8 mouse cellular contexts compared by ENCODE assay signal in genomic region chr6:134919511-134920189, GRCm38 (mm10). TPM values are rescaled to one million over a fixed set of nuclear protein-coding genes. Genes with fewer than 3 reads are reported as not detected.
DNase-seq lines count a peak whose midpoint lies in the region; ATAC-seq and TF ChIP-seq lines count a peak whose summit lies in the region.

No protein-coding gene starts in this region.

- no peaks in the 10 kb centered on the region for H3K9me3 ChIP-seq in lung, embryonic 14.5 days (ENCODE audit: low read depth, low read length)
- no peaks in the 10 kb centered on the region for H3K9me3 ChIP-seq in embryonic facial prominence, embryonic 10.5 days
- no peaks in the 10 kb centered on the region for H3K9me3 ChIP-seq in hindbrain, embryonic 13.5 days
- H3K9me3 ChIP-seq in midbrain, embryonic 10.5 days (replicated peaks): no peaks in the 10 kb centered on the region

- 6% methylated on average over 37 of the region's 37 CpGs for WGBS in lung, embryonic 14.5 days
- WGBS in embryonic facial prominence, embryonic 10.5 days: 3% methylated on average over 37 of the region's 37 CpGs
- 4% methylated on average over 37 of the region's 37 CpGs for WGBS in hindbrain, embryonic 13.5 days
- 2% methylated on average over 37 of the region's 37 CpGs for WGBS in midbrain, embryonic 10.5 days

- H3K36me3 ChIP-seq in lung, embryonic 14.5 days (ENCODE audit: insufficient read depth): peaks cover 15% of the 10 kb centered on the region
- H3K36me3 ChIP-seq in embryonic facial prominence, embryonic 10.5 days (replicated peaks): peaks cover 25% of the 10 kb centered on the region
- H3K36me3 ChIP-seq in hindbrain, embryonic 13.5 days: no peaks in the 10 kb centered on the region
- H3K36me3 ChIP-seq in midbrain, embryonic 10.5 days: peaks cover 27% of the 10 kb centered on the region

- peak; percentile 21 for ATAC-seq in lung, embryonic 14.5 days (ENCODE audit: insufficient read depth)
- peak; percentile 77 for ATAC-seq in hindbrain, embryonic 13.5 days (ENCODE audit: low FRiP score)

- H3K27ac ChIP-seq in lung, embryonic 14.5 days (ENCODE audit: low read depth): peak overlapping the region; percentile 96
- H3K27ac ChIP-seq in embryonic facial prominence, embryonic 10.5 days (replicated peaks): peak overlapping the region; percentile 98
- H3K27ac ChIP-seq in hindbrain, embryonic 13.5 days: peak overlapping the region; percentile 98
- H3K27ac ChIP-seq in midbrain, embryonic 10.5 days (replicated peaks): peak overlapping the region; percentile 94

- DNase-seq in lung, embryonic 14.5 days: peak; percentile 35
- no peak for DNase-seq in lung, postnatal 14 days
- no peak for DNase-seq in embryonic facial prominence, embryonic 10.5 days (ENCODE audit: low spot score)
- no peak for DNase-seq in midbrain, embryonic 10.5 days (ENCODE audit: low spot score)
- DNase-seq in c-Kit-positive CD71-positive TER-119-positive erythroid progenitor cells, embryonic 14.5 days (ENCODE audit: low spot score): no peak
- no peak for DNase-seq in left cerebral cortex, adult 11 months (ENCODE audit: low spot score)
- DNase-seq in ovary, postnatal 36 days (ENCODE audit: low spot score): no peak

- no peak for TF ChIP-seq CTCF in lung, embryonic 14.5 days (IDR thresholded peaks at IDR 0.05; ENCODE audit: low read depth)

- no peaks in the 10 kb centered on the region for H3K27me3 ChIP-seq in lung, embryonic 14.5 days (ENCODE audit: insufficient read depth, low read length)
- peaks cover 24% of the 10 kb centered on the region for H3K27me3 ChIP-seq in embryonic facial prominence, embryonic 10.5 days (replicated peaks; ENCODE audit: low read depth, poor library complexity, severe bottlenecking)
- peaks cover 18% of the 10 kb centered on the region for H3K27me3 ChIP-seq in hindbrain, embryonic 13.5 days
- H3K27me3 ChIP-seq in midbrain, embryonic 10.5 days (ENCODE audit: low read depth, poor library complexity, severe bottlenecking): peaks cover 19% of the 10 kb centered on the region

- H3K4me1 ChIP-seq in lung, embryonic 14.5 days (ENCODE audit: insufficient read depth): peaks cover 9% of the 10 kb centered on the region
- H3K4me1 ChIP-seq in embryonic facial prominence, embryonic 10.5 days: peaks cover 58% of the 10 kb centered on the region
- peaks cover 48% of the 10 kb centered on the region for H3K4me1 ChIP-seq in hindbrain, embryonic 13.5 days (replicated peaks)
- H3K4me1 ChIP-seq in midbrain, embryonic 10.5 days: peaks cover 66% of the 10 kb centered on the region

- peak overlapping the region; percentile 90 for H3K4me3 ChIP-seq in lung, embryonic 14.5 days (ENCODE audit: low read depth, low read length)
- peak overlapping the region; percentile 95 for H3K4me3 ChIP-seq in embryonic facial prominence, embryonic 10.5 days
- peak overlapping the region; percentile 93 for H3K4me3 ChIP-seq in hindbrain, embryonic 13.5 days
- peak overlapping the region; percentile 81 for H3K4me3 ChIP-seq in midbrain, embryonic 10.5 days

- H3K4me2 ChIP-seq in lung, embryonic 14.5 days: peak overlapping the region; percentile 98
- peak overlapping the region; percentile 86 for H3K4me2 ChIP-seq in hindbrain, embryonic 13.5 days

- peak overlapping the region; percentile 87 for H3K9ac ChIP-seq in lung, embryonic 14.5 days
- peak overlapping the region; percentile 93 for H3K9ac ChIP-seq in hindbrain, embryonic 13.5 days

RNA-seq across cellular contexts. Expression of gene Cdkn1b, which starts 0.6 kb away (rescaled TPM):
- 12.0 and 13.9 TPM in 2 replicates for polyA plus RNA-seq in lung, embryonic 14.5 days (2014; fragmentation: Nextera tagmentation; extraction: Ambion mirVana)
- 15.3 and 16.7 TPM in 2 replicates for polyA plus RNA-seq in embryonic facial prominence, embryonic 10.5 days (2016; fragmentation: Nextera tagmentation; extraction: Ambion mirVana)
- polyA plus RNA-seq in hindbrain, embryonic 13.5 days (2015; fragmentation: Nextera tagmentation; extraction: Ambion mirVana): 27.1 and 27.2 TPM in 2 replicates
- 15.5 and 20.9 TPM in 2 replicates for polyA plus RNA-seq in midbrain, embryonic 10.5 days (2016; fragmentation: Nextera tagmentation; extraction: Ambion mirVana)

RNA-seq across cellular contexts. Expression of gene Gpr19, which starts 21.3 kb away (rescaled TPM):
- polyA plus RNA-seq in lung, embryonic 14.5 days (2014; fragmentation: Nextera tagmentation; extraction: Ambion mirVana): 9.6 and 10.8 TPM in 2 replicates
- polyA plus RNA-seq in embryonic facial prominence, embryonic 10.5 days (2016; fragmentation: Nextera tagmentation; extraction: Ambion mirVana): 14.5 and 16.1 TPM in 2 replicates
- 39.0 and 45.1 TPM in 2 replicates for polyA plus RNA-seq in hindbrain, embryonic 13.5 days (2015; fragmentation: Nextera tagmentation; extraction: Ambion mirVana)
- 32.3 and 37.7 TPM in 2 replicates for polyA plus RNA-seq in midbrain, embryonic 10.5 days (2016; fragmentation: Nextera tagmentation; extraction: Ambion mirVana)
